Mouse (Mus musculus) gastrocnemius, postnatal 14 days (tissue): ENCODE measurements around the gene Ror1. TPM values are rescaled to one million over a fixed set of nuclear protein-coding genes. Genes with fewer than 3 reads are reported as not detected.

Source experiments
- DNase-seq: peaks from one replicate; pipeline ENCODE4 v3.0.0; 2021; ENCODE audit warnings: mixed read lengths
- intact Hi-C: fragments of 180-260 bp; cut with DNase I; formaldehyde crosslinking; loops from one replicate; pipeline ENCODE4 v1.15.1; 2025; ENCODE audit warnings: low total_unique reads
- total RNA-seq, 2 experiments: library from RNA; stranded (reverse); gene quantifications; 2 replicates each; pipeline ENCODE4 v1.2.3; 2021

Ror1 gene
- total RNA-seq, 2 experiments from 2014 or later, result 4.7 to 6.2 TPM

DNA sequence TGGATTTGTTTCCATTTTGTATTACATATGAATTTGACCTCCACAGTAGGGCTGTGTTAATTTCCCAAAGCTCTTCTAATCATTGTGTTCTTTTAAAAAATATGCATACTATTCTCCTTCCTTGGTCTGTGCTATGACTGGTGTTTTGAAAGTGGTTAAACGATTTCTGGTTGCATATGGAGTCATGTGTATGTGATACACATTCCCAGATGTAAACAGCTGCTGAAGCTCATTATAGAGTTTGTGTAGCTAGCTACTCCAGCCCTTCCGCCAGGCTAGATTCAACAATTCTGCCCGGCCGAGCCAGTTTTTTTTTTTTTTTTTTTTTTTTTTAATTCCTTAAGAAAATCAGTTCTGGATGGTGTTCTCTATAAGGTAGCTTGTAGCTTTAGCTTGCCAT lies 49.2 kb downstream of the Ror1 start:
- DNase-seq, result no peak
- intact Hi-C loops, result no loop called here

DNA sequence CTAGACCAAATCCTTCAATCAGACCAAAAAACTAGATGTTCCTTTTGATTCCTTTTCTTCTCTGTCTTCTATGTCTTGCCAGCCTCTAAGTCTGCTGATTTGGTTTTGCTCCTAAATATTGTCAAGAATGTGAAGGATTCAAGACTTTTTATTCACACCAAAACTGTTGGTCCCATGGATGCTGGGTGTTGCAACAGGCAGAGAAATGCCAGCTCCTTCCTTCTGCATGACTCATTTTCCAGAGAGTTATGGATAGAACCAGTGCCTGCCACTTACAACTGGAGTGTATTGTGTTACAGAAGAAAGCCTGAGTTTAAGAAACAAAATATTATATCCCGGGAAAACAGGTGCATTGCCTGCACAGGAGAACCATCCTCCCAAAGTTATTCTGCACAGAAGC lies 55.2 kb downstream of the Ror1 start:
- intact Hi-C loops, result no loop called here

DNA sequence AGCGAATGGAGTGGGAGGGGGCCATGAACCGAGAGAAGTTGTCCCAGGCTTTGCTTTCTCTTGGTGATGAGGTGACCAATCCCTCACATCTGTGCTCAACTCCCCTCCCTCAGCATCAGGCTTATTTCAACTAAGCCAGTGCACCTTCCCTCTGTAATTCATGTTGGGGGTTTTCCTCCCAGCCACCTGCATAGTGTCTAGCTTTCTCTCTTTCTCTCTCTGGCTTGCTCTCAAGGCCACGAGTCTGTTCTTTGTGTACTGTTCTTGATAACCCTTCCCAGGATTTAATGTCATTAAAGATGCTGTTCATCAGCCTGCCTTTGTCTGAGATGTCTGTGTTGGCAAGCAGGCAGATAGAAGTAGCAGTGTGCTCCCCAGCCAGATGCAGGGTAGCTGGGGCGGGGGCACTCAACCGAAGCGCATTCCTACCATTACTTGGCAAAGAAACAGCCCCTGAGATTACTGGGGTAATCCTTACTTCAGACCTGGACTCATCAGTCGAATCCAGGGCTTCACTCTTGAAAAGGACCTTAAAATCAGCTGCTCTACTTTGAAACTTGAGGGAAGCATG lies 59.1 kb downstream of the Ror1 start:
- DNase-seq, result no peak
- intact Hi-C loops, result no loop called here

More for the DNA sequence above, 55.2 kb downstream of the Ror1 start:
- DNase-seq, result no peak

GRCm38 (mm10) chr4:100155731-100156130 lies 60.1 kb downstream of the Ror1 start:
- DNase-seq, result no peak
- intact Hi-C loops, result no loop called here

DNA sequence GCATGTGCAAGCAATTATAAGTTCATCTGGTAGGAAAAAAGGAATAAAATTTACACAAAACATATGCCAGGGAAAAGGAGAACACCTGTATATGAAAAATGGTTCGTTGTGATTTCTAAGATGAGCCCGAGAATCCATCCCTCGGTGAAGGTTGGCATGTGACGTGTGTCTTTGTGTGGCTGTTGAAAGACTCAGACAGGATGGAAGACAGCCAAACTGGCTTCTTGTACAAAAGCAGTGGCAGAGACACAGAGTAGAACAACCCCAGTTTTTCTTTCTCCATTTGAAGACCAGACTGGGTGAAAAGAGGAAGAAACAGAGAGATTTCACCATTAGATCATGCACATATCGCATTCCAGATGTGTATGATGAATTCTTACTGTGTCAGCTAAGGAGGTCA lies 62.8 kb downstream of the Ror1 start:
- intact Hi-C loops, result no loop called here
- no peak for DNase-seq

- DNase-seq, result no peak
- intact Hi-C loops, result no loop called here
Observed at GRCm38 (mm10) chr4:100160156-100160555, 64.6 kb downstream of the Ror1 start.

- no peak for DNase-seq
- intact Hi-C loops, result no loop called here
Observed at GRCm38 (mm10) chr4:100165790-100166189, 70.2 kb downstream of the Ror1 start.

- DNase-seq, result no peak
- intact Hi-C loops, result no loop called here
Observed at GRCm38 (mm10) chr4:100166871-100167270, 71.3 kb downstream of the Ror1 start.

- no peak for DNase-seq
- intact Hi-C loops, result no loop called here
Observed at GRCm38 (mm10) chr4:100169683-100170082, 74.1 kb downstream of the Ror1 start.

GRCm38 (mm10) chr4:100170161-100170650 lies 74.6 kb downstream of the Ror1 start:
- intact Hi-C loops, result no loop called here
- peak; percentile 13 for DNase-seq

DNA sequence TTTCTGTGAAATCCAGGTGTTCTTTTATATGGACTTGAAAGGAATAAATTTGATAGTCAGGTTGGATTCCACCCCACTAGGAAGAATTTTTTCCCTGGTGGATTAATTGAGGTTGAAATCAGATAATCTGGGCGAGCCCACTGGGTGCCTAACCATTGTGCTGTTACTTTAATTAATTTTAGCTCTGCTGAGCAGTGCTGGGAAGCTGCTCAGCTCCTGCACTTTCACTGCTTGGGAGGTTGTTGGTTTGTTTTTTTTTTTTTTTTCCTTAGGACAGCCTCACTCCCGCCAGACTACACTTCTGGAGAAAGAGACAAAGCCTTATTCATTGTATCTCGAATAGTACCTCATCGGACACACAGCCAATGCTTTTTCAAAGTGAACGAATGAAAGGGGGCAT lies 75.2 kb downstream of the Ror1 start:
- DNase-seq, result no peak
- intact Hi-C loops, result no loop called here

- intact Hi-C loops, result no loop called here
- DNase-seq, result no peak
Observed at GRCm38 (mm10) chr4:100171483-100171898, 75.9 kb downstream of the Ror1 start.

- DNase-seq, result peak; percentile 12
- intact Hi-C loops, result no loop called here
Observed at GRCm38 (mm10) chr4:100175594-100175993, 80.0 kb downstream of the Ror1 start.

DNA sequence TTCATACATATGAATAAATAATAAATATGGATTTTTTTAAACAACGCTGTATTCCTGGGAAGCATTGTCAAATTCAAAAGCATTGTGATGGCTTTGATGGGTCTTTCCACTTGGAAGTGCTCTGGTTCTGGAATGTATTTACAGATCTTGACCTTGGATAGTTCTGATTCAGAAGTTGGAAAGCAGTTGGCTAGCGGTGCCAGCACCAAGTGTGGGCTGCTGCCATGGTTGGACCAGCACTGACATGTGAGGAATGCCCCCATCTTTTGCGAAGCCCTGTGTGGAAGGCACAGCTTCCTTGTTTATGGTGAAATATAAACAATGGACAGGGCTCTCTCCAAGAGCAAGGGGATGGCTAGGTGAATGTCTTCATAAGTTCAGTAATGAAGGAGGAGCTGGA lies 82.7 kb downstream of the Ror1 start:
- intact Hi-C loops, result no loop called here
- DNase-seq, result no peak

DNA sequence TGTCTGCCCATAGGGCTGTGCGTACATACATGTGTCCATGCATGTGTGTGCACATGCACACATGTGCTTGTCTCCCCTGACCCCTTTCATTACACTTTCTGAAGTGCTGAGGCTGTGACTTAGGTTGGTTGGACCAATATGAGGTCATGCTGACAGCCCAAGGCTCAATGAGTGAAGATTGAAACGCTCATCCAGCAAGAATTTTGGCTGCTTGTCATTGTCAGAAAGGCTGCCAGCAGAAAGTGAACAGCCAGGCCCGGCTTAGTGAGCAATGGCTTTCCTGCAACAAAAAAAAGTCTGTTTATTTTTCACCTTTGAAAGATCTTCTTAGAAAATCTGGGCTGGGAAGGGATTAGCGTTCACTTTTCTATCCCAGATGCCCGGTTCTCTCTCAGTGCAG lies 86.1 kb downstream of the Ror1 start:
- intact Hi-C loops, result no loop called here

GRCm38 (mm10) chr4:100186781-100187180 lies 91.2 kb downstream of the Ror1 start:
- no peak for DNase-seq
- intact Hi-C loops, result no loop called here

More for the DNA sequence above, 86.1 kb downstream of the Ror1 start:
- DNase-seq, result peak; percentile 79

GRCm38 (mm10) chr4:100187563-100188200 lies 92.1 kb downstream of the Ror1 start:
- intact Hi-C loops, result no loop called here
- peak; percentile 12 for DNase-seq

- DNase-seq, result peak; percentile 15
- intact Hi-C loops, result no loop called here
Observed at GRCm38 (mm10) chr4:100188201-100188699, 92.7 kb downstream of the Ror1 start.

GRCm38 (mm10) chr4:100191483-100191882 lies 95.9 kb downstream of the Ror1 start:
- no peak for DNase-seq
- intact Hi-C loops, result no loop called here

GRCm38 (mm10) chr4:100194136-100194535 lies 98.5 kb downstream of the Ror1 start:
- no peak for DNase-seq
- intact Hi-C loops, result no loop called here

DNA sequence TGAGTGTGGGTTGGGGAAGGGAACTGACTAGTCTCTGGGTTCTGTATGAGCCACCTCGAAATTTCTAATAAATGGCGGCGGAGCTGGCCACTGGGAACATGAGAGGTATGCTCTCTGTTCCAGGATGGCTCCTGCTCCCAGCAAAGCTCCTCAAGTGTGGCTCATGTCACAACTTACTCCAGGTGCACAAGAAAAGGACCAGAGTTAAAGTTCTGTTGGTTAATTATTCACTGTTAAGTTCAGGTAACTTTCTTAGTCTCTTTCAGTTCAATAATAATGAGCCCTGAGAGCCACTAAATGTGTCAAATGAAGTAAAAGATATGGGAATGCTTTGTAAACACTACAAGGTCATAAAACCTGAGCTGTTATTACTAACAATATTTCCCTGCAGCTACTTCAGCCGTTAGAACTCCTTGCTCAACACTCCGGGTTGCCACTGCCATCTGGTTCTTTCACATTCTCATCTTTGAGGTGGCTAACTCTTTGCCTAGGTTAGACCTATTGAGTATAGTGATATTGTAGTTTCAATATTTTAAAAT lies 100.7 kb downstream of the Ror1 start:
- no peak for DNase-seq
- intact Hi-C loops, result no loop called here
